In the genomic region with DNA sequence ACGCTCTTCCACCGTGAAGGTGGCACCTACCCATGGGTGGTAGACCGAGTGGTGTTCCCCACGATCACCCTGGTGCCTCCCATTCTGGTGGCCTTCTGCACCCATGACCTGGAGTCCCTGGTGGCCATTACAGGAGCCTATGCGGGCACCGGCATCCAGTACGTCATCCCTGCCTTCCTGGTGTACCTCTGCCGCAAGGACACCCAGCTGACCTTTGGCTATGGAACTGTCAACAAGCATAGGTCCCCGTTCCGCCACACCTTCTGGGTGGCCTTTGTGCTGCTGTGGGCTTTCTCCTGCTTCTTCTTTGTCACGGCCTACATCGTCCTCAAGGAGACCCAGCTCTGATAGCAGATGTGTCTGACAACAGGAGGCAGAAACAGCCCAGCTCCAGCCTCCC, we compare ENCODE assay signal across 23 mouse cellular contexts. TPM values are rescaled to one million over a fixed set of nuclear protein-coding genes. Genes with fewer than 3 reads are reported as not detected.
A peak's percentile ranks its signal among the peaks of the same experiment; 100 is the strongest.
DNase-seq lines count a peak whose midpoint lies in the region; ATAC-seq lines count a peak whose summit lies in the region.
"Had no signal": no experiment of that assay in that cellular context is flagged by ENCODE, and none has a peak within 500 bp of the region (broad histone marks: within the 10 kb centered on the region; RNA-seq: fewer than 3 reads in every experiment).

No protein-coding gene starts in this region.

- no peak for ATAC-seq in heart, embryonic 13.5 days (ENCODE audit: extremely low read depth, insufficient number of reproducible peaks, low FRiP score, low TSS enrichment)
- no peak for ATAC-seq in heart, embryonic 12.5 days (ENCODE audit: insufficient number of reproducible peaks, low FRiP score)
- ATAC-seq in megakaryocyte, adult 5-6 weeks (ENCODE audit: poor library complexity, severe bottlenecking) = no peak
- peak; percentile 38; the same call in 1 of the 2 replicates for ATAC-seq in liver, embryonic 15.5 days (ENCODE audit: insufficient read depth)
- ATAC-seq in frontal cortex, adult (ENCODE audit: low TSS enrichment) = no peak
- ATAC-seq: activated CD4-positive, CD25-positive, alpha-beta regulatory T cell, adult 4 months; forebrain, embryonic 14.5 days; Patski had no signal

- no peaks in the 10 kb centered on the region for H3K9me3 ChIP-seq in heart, embryonic 13.5 days
- no peaks in the 10 kb centered on the region for H3K9me3 ChIP-seq in heart, embryonic 12.5 days (replicated peaks)
- H3K9me3 ChIP-seq in megakaryocyte, embryonic 14.5 days = no peaks in the 10 kb centered on the region
- no peaks in the 10 kb centered on the region for H3K9me3 ChIP-seq in liver, embryonic 15.5 days (replicated peaks)
- H3K9me3 ChIP-seq: embryonic facial prominence, embryonic 13.5 days; heart, embryonic 15.5 days had no signal

- no peak overlapping the region for H3K4me2 ChIP-seq in heart, embryonic 13.5 days
- no peak overlapping the region for H3K4me2 ChIP-seq in heart, embryonic 12.5 days
- H3K4me2 ChIP-seq in liver, embryonic 15.5 days = no peak overlapping the region
- H3K4me2 ChIP-seq: embryonic facial prominence, embryonic 13.5 days; heart, embryonic 15.5 days; hindbrain, embryonic 14.5 days had no signal

- peaks cover 57% of the 10 kb centered on the region for H3K27me3 ChIP-seq in heart, embryonic 13.5 days (replicated peaks)
- peaks cover 60% of the 10 kb centered on the region for H3K27me3 ChIP-seq in heart, embryonic 12.5 days (replicated peaks)
- H3K27me3 ChIP-seq in megakaryocyte, embryonic 14.5 days (replicated peaks) = peaks cover 36% of the 10 kb centered on the region
- peaks cover 24% of the 10 kb centered on the region for H3K27me3 ChIP-seq in liver, embryonic 15.5 days
- H3K27me3 ChIP-seq: CH12.LX had no signal

- no peak for DNase-seq in layer of hippocampus, postnatal 36 days
- DNase-seq: adrenal gland, postnatal 14 days; cerebellum, adult 11-12 months; cerebellum, adult 9-10 months; cerebellum, postnatal 25 days; gastrocnemius, postnatal 14 days; heart, adult 2 months; heart, postnatal 14 days had no signal

- H3K4me1 ChIP-seq in heart, embryonic 13.5 days = peaks cover 25% of the 10 kb centered on the region
- peaks cover 28% of the 10 kb centered on the region for H3K4me1 ChIP-seq in heart, embryonic 12.5 days (replicated peaks)
- H3K4me1 ChIP-seq in megakaryocyte, embryonic 14.5 days = peaks cover 24% of the 10 kb centered on the region
- peaks cover 16% of the 10 kb centered on the region for H3K4me1 ChIP-seq in liver, embryonic 15.5 days (replicated peaks)
- H3K4me1 ChIP-seq: embryonic facial prominence, embryonic 13.5 days had no signal

- H3K27ac ChIP-seq in heart, embryonic 13.5 days (replicated peaks) = no peak overlapping the region
- no peak overlapping the region for H3K27ac ChIP-seq in heart, embryonic 12.5 days (ENCODE audit: poor library complexity, severe bottlenecking)
- peak overlapping the region; percentile 72; the same call in 1 of the 2 replicates for H3K27ac ChIP-seq in liver, embryonic 15.5 days (replicated peaks)
- H3K27ac ChIP-seq: embryonic facial prominence, embryonic 13.5 days; heart, adult 2 months; heart, embryonic 15.5 days; hindbrain, embryonic 14.5 days had no signal

- H3K36me3 ChIP-seq in heart, embryonic 13.5 days = peaks cover 32% of the 10 kb centered on the region
- peaks cover 19% of the 10 kb centered on the region for H3K36me3 ChIP-seq in heart, embryonic 12.5 days
- peaks cover 73% of the 10 kb centered on the region for H3K36me3 ChIP-seq in megakaryocyte, embryonic 14.5 days (replicated peaks; ENCODE audit: low read length)
- no peaks in the 10 kb centered on the region for H3K36me3 ChIP-seq in liver, embryonic 15.5 days (replicated peaks)

- 0 out of 2 replicates have a peak overlapping the region, but pooled peaks have one; percentile 14 for H3K9ac ChIP-seq in heart, embryonic 13.5 days
- H3K9ac ChIP-seq in heart, embryonic 12.5 days = no peak overlapping the region
- no peak overlapping the region for H3K9ac ChIP-seq in liver, embryonic 15.5 days
- H3K9ac ChIP-seq: embryonic facial prominence, embryonic 13.5 days; heart, embryonic 15.5 days; hindbrain, embryonic 14.5 days had no signal

- 75% methylated on average over 12 of the region's 12 CpGs for WGBS in heart, embryonic 13.5 days
- WGBS in heart, embryonic 12.5 days = 77% methylated on average over 12 of the region's 12 CpGs
- 70% methylated on average over 12 of the region's 12 CpGs for WGBS in liver, embryonic 15.5 days (ENCODE audit: insufficient replicate concordance)

- no peak overlapping the region for H3K4me3 ChIP-seq in heart, embryonic 13.5 days
- no peak overlapping the region for H3K4me3 ChIP-seq in heart, embryonic 12.5 days
- H3K4me3 ChIP-seq in megakaryocyte, embryonic 14.5 days (replicated peaks) = peak overlapping the region; percentile 50
- H3K4me3 ChIP-seq in liver, embryonic 15.5 days (replicated peaks) = no peak overlapping the region
- H3K4me3 ChIP-seq: embryonic facial prominence, embryonic 13.5 days; heart, adult 2 months; heart, embryonic 15.5 days had no signal

RNA-seq across cellular contexts. Expression of gene Grin2c, which starts 23.3 kb away (rescaled TPM):
- 0.04 TPM in 1 of 2 replicates, not detected in the other for polyA plus RNA-seq in heart, embryonic 13.5 days (2015; fragmentation: Nextera tagmentation; extraction: Ambion mirVana)
- polyA plus RNA-seq in heart, embryonic 12.5 days (2016; fragmentation: Nextera tagmentation; extraction: Ambion mirVana) = 0.15 and 0.21 TPM in 2 replicates
- polyA plus RNA-seq in megakaryocyte, embryonic 14.5 days (2012; ENCODE audit: insufficient read depth, low replicate concordance) = not detected in 2 replicates
- 0.05 TPM in 1 of 2 replicates, not detected in the other for total RNA-seq in megakaryocyte, adult 5-6 weeks (2015)
- total RNA-seq in megakaryocyte, adult 5-6 weeks (2017) = not detected in 2 replicates
- polyA plus RNA-seq in liver, embryonic 15.5 days (2015; fragmentation: Nextera tagmentation; extraction: Ambion mirVana) = 0.05 TPM in 2 replicates
- 10 to 100 TPM; 43.5 to 50.9 TPM for total RNA-seq in layer of hippocampus, postnatal 36 days (2021)
- total RNA-seq: gastrocnemius, postnatal 14 days; hematopoietic stem cell, adult 5-6 weeks had no signal
- polyA plus RNA-seq: activated CD4-positive, CD25-positive, alpha-beta regulatory T cell, adult 4 months; embryonic facial prominence, embryonic 13.5 days; gonadal fat pad, adult 2 months; Patski had no signal

RNA-seq across cellular contexts. Expression of gene Fdxr, which starts 33.1 kb away (rescaled TPM):
- polyA plus RNA-seq in heart, embryonic 13.5 days (2015; fragmentation: Nextera tagmentation; extraction: Ambion mirVana) = 9.5 and 11.7 TPM in 2 replicates
- 11.3 and 12.3 TPM in 2 replicates for polyA plus RNA-seq in heart, embryonic 12.5 days (2016; fragmentation: Nextera tagmentation; extraction: Ambion mirVana)
- polyA plus RNA-seq in megakaryocyte, embryonic 14.5 days (2012; ENCODE audit: insufficient read depth, low replicate concordance) = 21.8 and 28.5 TPM in 2 replicates
- 4.4 and 5.6 TPM in 2 replicates for total RNA-seq in megakaryocyte, adult 5-6 weeks (2015)
- 9.9 and 14.3 TPM in 2 replicates for total RNA-seq in megakaryocyte, adult 5-6 weeks (2017)
- polyA plus RNA-seq in liver, embryonic 15.5 days (2015; fragmentation: Nextera tagmentation; extraction: Ambion mirVana) = 19.5 and 21.1 TPM in 2 replicates
- 10 to 100 TPM; 20.9 to 24.2 TPM for total RNA-seq in layer of hippocampus, postnatal 36 days (2021)

RNA-seq across cellular contexts. Expression of gene Fads6, which starts 53.7 kb away (rescaled TPM):
- 0.71 and 0.74 TPM in 2 replicates for polyA plus RNA-seq in heart, embryonic 13.5 days (2015; fragmentation: Nextera tagmentation; extraction: Ambion mirVana)
- polyA plus RNA-seq in heart, embryonic 12.5 days (2016; fragmentation: Nextera tagmentation; extraction: Ambion mirVana) = 0.51 and 0.86 TPM in 2 replicates
- 0.07 TPM in 1 of 2 replicates, not detected in the other for polyA plus RNA-seq in megakaryocyte, embryonic 14.5 days (2012; ENCODE audit: insufficient read depth, low replicate concordance)
- total RNA-seq in megakaryocyte, adult 5-6 weeks (2015) = 0.58 and 0.71 TPM in 2 replicates
- total RNA-seq in megakaryocyte, adult 5-6 weeks (2017) = 1.4 and 2.3 TPM in 2 replicates
- polyA plus RNA-seq in liver, embryonic 15.5 days (2015; fragmentation: Nextera tagmentation; extraction: Ambion mirVana) = 3.4 and 4.1 TPM in 2 replicates
- 10 to 100 TPM; 12.9 to 13.7 TPM for total RNA-seq in layer of hippocampus, postnatal 36 days (2021)

RNA-seq across cellular contexts. Expression of gene Nat9, which starts 56.1 kb away (rescaled TPM):
- polyA plus RNA-seq in heart, embryonic 13.5 days (2015; fragmentation: Nextera tagmentation; extraction: Ambion mirVana) = 13.8 and 19.0 TPM in 2 replicates
- 13.1 and 13.3 TPM in 2 replicates for polyA plus RNA-seq in heart, embryonic 12.5 days (2016; fragmentation: Nextera tagmentation; extraction: Ambion mirVana)
- polyA plus RNA-seq in megakaryocyte, embryonic 14.5 days (2012; ENCODE audit: insufficient read depth, low replicate concordance) = 23.4 and 27.1 TPM in 2 replicates
- 16.1 and 17.7 TPM in 2 replicates for total RNA-seq in megakaryocyte, adult 5-6 weeks (2015)
- total RNA-seq in megakaryocyte, adult 5-6 weeks (2017) = 23.9 and 36.1 TPM in 2 replicates
- polyA plus RNA-seq in liver, embryonic 15.5 days (2015; fragmentation: Nextera tagmentation; extraction: Ambion mirVana) = 9.9 and 11.6 TPM in 2 replicates
- total RNA-seq in layer of hippocampus, postnatal 36 days (2021) = 10 to 100 TPM; 21.7 to 24.1 TPM

RNA-seq across cellular contexts. Expression of gene Tmem104, which starts 56.5 kb away (rescaled TPM):
- polyA plus RNA-seq in heart, embryonic 13.5 days (2015; fragmentation: Nextera tagmentation; extraction: Ambion mirVana) = 7.1 and 7.7 TPM in 2 replicates
- 8.4 TPM in 2 replicates for polyA plus RNA-seq in heart, embryonic 12.5 days (2016; fragmentation: Nextera tagmentation; extraction: Ambion mirVana)
- 9.2 and 14.1 TPM in 2 replicates for polyA plus RNA-seq in megakaryocyte, embryonic 14.5 days (2012; ENCODE audit: insufficient read depth, low replicate concordance)
- 23.9 and 25.7 TPM in 2 replicates for total RNA-seq in megakaryocyte, adult 5-6 weeks (2015)
- 6.1 and 8.7 TPM in 2 replicates for total RNA-seq in megakaryocyte, adult 5-6 weeks (2017)
- 5.1 and 6.0 TPM in 2 replicates for polyA plus RNA-seq in liver, embryonic 15.5 days (2015; fragmentation: Nextera tagmentation; extraction: Ambion mirVana)
- 10 to 100 TPM; 16.7 to 19.1 TPM for total RNA-seq in layer of hippocampus, postnatal 36 days (2021)
